Mouse (Mus musculus) liver, embryonic 13.5 days (tissue): ENCODE data around the gene Gm11042. TPM values are rescaled to one million over a fixed set of nuclear protein-coding genes. Genes with fewer than 3 reads are reported as not detected.

Source experiments
- ATAC-seq: fragments of 200-750 bp; cut with Nextera tagmentation; 2 replicates; pipeline ENCODE4 v1.8.0; 2017; ENCODE audit warnings: low read depth, mild to moderate bottlenecking, moderate number of reproducible peaks, moderate library complexity
- DNase-seq: peaks from one replicate; pipeline ENCODE4 v3.0.0; 2022
- H3K27ac ChIP-seq: fragments of 300-500 bp; sonication (generic); 2 replicates; pipeline ENCODE4 v1.5.1; 2015; ENCODE audit warnings: moderate library complexity, mild to moderate bottlenecking, inconsistent platforms
- H3K27me3 ChIP-seq: fragments of 300-500 bp; sonication (generic); 2 replicates; pipeline ENCODE4 v1.6.1; 2015; ENCODE audit warnings: mild to moderate bottlenecking, inconsistent platforms
- H3K36me3 ChIP-seq: fragments of 300-500 bp; sonication (generic); 2 replicates; pipeline ENCODE4 v1.6.1; 2015; ENCODE audit warnings: mild to moderate bottlenecking, inconsistent platforms
- H3K4me1 ChIP-seq: fragments of 300-500 bp; sonication (generic); replicated peaks from 2 replicates; pipeline ENCODE4 v1.6.1; 2015; ENCODE audit warnings: inconsistent platforms
- H3K4me2 ChIP-seq: fragments of 300-500 bp; sonication (generic); 2 replicates; pipeline ENCODE4 v1.6.1; 2015; ENCODE audit warnings: inconsistent platforms, mild to moderate bottlenecking, moderate library complexity
- H3K4me3 ChIP-seq: fragments of 300-500 bp; sonication (generic); replicated peaks from 2 replicates; pipeline ENCODE4 v1.5.1; 2015; ENCODE audit warnings: mild to moderate bottlenecking, inconsistent platforms
- H3K9ac ChIP-seq: fragments of 300-500 bp; sonication (generic); 2 replicates; pipeline ENCODE4 v1.6.1; 2015; ENCODE audit warnings: mild to moderate bottlenecking, inconsistent platforms
- H3K9me3 ChIP-seq: fragments of 300-500 bp; sonication (generic); replicated peaks from 2 replicates; pipeline ENCODE4 v1.6.1; 2016; ENCODE audit warnings: inconsistent platforms
- WGBS: fragments of 180-500 bp; shearing (Covaris S2); methylation state at CpG from one replicate; pipeline ENCODE4 v1.1.7; 2015; ENCODE audit not compliant: insufficient replicate concordance; 5-methylcytosine and 5-hydroxymethylcytosine counted together
- polyA plus RNA-seq: library from polyadenylated mRNA; unstranded; fragments of >200 nt; fragmentation: Nextera tagmentation; extraction: Ambion mirVana; gene quantifications from 2 replicates; pipeline ENCODE4 v1.2.1, GENCODE M21; 2015

Gene Gm11042
- polyA plus RNA-seq, 1 experiment from 2014 or later = not detected

DNA sequence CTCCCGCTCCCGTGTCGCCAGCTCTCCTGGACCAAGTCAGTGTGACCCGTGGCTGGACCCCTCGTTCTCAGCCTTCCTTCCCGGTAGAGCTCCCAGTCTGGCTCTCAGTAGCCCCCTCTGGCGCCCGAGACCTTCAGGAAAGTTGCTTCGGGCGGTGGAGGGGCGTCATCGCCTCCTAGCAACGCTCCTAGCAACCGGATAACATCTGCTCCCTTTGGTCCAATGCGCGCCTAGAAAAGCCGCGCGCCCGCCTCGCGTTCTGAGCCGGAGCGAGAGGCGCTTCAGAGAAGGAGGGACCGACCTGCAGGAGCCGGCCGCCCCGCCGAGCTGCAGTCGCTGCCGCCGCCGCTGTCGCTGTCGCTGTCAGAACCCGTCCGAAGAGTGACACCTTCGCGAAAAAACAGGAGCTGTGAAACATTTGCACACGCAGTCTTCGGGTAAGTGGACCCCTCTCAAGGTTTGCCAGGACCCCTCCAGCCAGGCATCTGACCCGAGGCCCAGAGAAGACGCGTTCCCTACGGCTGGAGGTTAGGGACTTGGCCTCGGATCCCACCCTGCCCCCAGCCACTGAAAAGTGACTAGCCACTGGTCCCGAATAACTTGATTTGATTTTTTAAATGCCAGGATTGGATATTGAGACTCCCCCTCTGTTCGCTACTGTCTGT, 32.0 kb downstream of the Gm11042 start:
- Histone ChIP-seq H3K9me3 (no peaks in the 10 kb centered on the region), H3K9ac (no peak overlapping the region), H3K4me3 (no peak overlapping the region; the same call in 1 of the 2 replicates), H3K36me3 (no peaks in the 10 kb centered on the region), H3K4me1 (no peaks in the 10 kb centered on the region), H3K4me2 (peak overlapping the region; percentile 45), H3K27ac (no peak overlapping the region), H3K27me3 (peaks cover 32% of the 10 kb centered on the region)
- DNase-seq (peak; percentile 20), ATAC-seq (peak; percentile 31; the same call in 1 of the 2 replicates)
- 2% methylated on average over 49 of the region's 49 CpGs for WGBS

DNA sequence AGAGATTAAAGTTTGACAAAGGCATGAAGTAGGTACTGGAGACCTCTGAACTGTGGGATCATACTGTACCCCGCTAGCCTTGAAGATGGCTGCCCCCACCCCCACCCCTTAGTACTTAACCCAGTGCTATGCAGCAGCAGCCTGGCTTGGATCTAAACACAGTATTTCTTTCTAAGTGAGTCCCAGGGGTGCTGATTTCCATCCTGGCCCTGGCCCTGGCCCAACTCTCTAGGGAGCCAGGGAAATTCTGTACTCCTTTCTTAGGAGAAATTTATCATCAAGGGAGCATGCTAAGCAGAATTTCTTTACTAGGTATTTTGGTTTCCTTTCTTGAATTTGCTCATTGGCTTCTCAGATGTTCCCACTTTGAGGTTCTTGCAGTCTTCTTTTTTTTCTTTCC, 33.3 kb downstream of the Gm11042 start:
- Histone ChIP-seq H3K4me2 (no peak overlapping the region), H3K9me3 (no peaks in the 10 kb centered on the region), H3K9ac (no peak overlapping the region), H3K27me3 (peaks cover 32% of the 10 kb centered on the region), H3K27ac (no peak overlapping the region), H3K4me3 (no peak overlapping the region), H3K36me3 (no peaks in the 10 kb centered on the region), H3K4me1 (no peaks in the 10 kb centered on the region)
- no peak for DNase-seq
- 70% methylated on average over 1 of the region's 1 CpGs for WGBS
- no peak for ATAC-seq

DNA sequence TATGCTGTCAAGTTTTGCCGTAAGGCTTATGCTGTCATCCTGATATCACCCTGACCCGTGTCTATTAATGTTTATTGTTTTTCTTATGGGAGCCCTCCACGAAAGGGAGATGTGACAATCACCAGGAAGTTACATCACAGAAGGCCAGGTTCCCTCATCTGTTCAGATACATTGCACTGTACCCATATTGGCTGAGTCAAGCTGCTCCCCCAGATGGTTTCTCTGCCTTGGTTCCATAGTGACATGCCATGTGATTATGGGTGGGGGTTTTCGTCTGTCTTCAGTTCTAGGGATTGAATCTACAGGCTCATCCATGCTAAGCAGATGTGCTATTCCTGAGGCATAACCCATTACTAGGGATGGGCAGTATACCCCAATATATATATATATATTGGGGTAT, 34.8 kb downstream of the Gm11042 start:
- H3K27me3 ChIP-seq = peaks cover 32% of the 10 kb centered on the region
- DNase-seq (no peak), ATAC-seq (no peak)
- WGBS = 62% methylated on average over 4 of the region's 4 CpGs
- no peak overlapping the region for H3K27ac ChIP-seq
- H3K9me3 ChIP-seq = no peaks in the 10 kb centered on the region
- H3K4me3 ChIP-seq = no peak overlapping the region
- H3K4me2 ChIP-seq = no peak overlapping the region
- H3K9ac ChIP-seq = no peak overlapping the region
- H3K4me1 ChIP-seq = no peaks in the 10 kb centered on the region
- H3K36me3 ChIP-seq = no peaks in the 10 kb centered on the region

DNA sequence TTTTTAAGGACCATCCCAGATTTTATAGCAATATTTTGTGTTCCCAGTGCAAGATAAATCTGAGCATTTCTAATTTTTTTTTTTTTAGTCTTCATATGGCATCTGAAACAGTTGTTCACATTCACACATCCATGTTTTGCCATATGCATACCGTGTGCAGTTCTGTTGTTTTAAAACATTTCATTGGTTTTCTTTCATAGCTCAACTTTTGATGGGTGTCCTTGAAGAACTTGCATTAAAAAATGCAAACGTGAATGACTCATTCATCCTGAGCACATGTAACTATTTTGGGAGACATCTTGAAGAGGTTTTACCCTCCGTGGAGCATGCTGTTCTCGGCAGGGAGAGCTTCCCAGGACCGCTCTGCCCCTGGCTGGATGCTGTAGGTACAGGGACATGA, 38.9 kb downstream of the Gm11042 start:
- ATAC-seq = no peak
- H3K27ac ChIP-seq = no peak overlapping the region
- H3K9ac ChIP-seq = no peak overlapping the region
- no peak for DNase-seq
- H3K4me2 ChIP-seq = no peak overlapping the region
- no peaks in the 10 kb centered on the region for H3K4me1 ChIP-seq
- H3K9me3 ChIP-seq = no peaks in the 10 kb centered on the region
- WGBS = 53% methylated on average over 5 of the region's 5 CpGs
- no peak overlapping the region for H3K4me3 ChIP-seq
- H3K27me3 ChIP-seq = no peaks in the 10 kb centered on the region
- no peaks in the 10 kb centered on the region for H3K36me3 ChIP-seq

DNA sequence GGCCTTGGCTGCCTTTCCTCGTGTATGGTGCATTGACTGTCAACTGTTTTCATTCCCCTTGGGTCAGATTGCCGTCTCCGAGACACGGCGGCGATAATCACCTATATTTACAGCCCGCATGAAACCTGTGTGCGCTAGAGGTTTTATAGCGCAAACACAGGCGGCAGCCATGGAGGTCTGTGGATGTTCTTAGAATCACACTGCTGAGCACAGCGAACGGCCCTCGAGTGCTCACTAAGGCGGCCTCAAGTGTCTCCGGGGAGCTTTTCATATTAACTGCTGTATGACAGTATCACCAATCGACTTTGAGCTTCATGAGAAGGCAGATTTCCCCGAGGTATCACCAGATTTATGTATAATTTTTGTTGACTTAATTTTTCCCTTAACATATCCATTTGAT, 43.6 kb downstream of the Gm11042 start:
- 76% methylated on average over 17 of the region's 17 CpGs for WGBS
- ATAC-seq (no peak), DNase-seq (no peak)
- no peaks in the 10 kb centered on the region for H3K27me3 ChIP-seq
- H3K4me1 ChIP-seq = no peaks in the 10 kb centered on the region
- H3K9ac ChIP-seq = no peak overlapping the region
- H3K4me3 ChIP-seq = no peak overlapping the region
- H3K27ac ChIP-seq = no peak overlapping the region
- no peaks in the 10 kb centered on the region for H3K36me3 ChIP-seq
- H3K9me3 ChIP-seq = no peaks in the 10 kb centered on the region
- no peak overlapping the region for H3K4me2 ChIP-seq

DNA sequence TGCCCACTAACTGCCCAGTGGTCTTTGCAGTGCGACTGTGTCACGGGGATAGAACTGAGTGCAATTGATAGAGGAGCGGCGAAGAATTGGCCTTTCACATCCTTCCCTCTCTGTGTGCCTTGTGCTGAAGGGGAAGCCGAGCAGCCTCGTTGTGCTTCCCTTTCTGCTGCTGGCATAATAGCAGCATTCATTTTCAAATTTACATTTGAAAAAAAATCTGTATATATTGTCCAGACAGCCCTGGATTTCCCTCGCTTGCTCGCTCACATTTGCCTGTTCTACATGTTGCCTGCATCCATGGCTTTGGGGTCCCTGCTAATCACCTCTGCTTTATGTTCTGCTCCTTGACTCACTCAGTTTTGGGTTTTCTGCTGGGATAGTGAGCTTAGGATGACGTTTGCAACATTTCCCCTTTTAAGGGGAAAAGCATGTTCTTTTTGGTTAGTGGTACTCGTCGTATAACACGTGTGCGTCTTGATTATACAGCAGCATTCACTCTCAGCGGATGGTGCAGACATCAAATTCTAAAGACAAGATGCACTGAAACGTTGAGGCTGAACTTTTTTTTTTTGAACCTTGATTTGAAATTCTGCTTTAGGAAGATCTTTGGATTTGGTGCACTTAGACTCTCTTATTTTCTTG, 47.4 kb downstream of the Gm11042 start:
- no peak for ATAC-seq
- Histone ChIP-seq H3K4me3 (no peak overlapping the region), H3K27ac (no peak overlapping the region), H3K9ac (no peak overlapping the region), H3K9me3 (no peaks in the 10 kb centered on the region), H3K27me3 (no peaks in the 10 kb centered on the region), H3K4me2 (no peak overlapping the region), H3K4me1 (no peaks in the 10 kb centered on the region), H3K36me3 (no peaks in the 10 kb centered on the region)
- 72% methylated on average over 15 of the region's 15 CpGs for WGBS
- DNase-seq = no peak

DNA sequence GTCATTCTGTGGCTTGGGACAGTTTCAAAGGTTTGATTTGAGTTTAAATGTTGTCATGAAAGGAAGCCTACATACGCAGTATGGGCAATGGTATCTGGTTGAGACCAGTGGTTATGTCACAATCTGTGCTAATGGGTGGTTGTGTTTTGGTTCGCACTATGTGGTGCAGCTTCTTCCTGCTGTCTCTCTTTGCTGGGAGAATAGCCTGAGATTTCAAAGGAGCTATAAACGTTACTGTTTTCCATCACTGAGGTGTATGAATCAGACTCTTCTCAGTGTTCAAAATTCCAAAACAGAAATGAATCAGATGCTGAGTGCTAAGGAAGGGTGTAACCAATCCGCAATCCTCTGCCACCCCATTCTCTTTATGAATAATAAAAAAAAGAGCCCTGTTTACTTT, 49.1 kb downstream of the Gm11042 start:
- 63% methylated on average over 4 of the region's 4 CpGs for WGBS
- DNase-seq (no peak), ATAC-seq (no peak)

More for the DNA sequence above, 49.1 kb downstream of the Gm11042 start:
- Histone ChIP-seq H3K9ac (no peak overlapping the region), H3K36me3 (no peaks in the 10 kb centered on the region), H3K4me1 (no peaks in the 10 kb centered on the region), H3K4me2 (no peak overlapping the region), H3K4me3 (no peak overlapping the region), H3K9me3 (no peaks in the 10 kb centered on the region), H3K27ac (no peak overlapping the region), H3K27me3 (no peaks in the 10 kb centered on the region)
